Mouse (Mus musculus) gastrocnemius, postnatal 14 days (tissue): ENCODE results near the gene Psen2. TPM values are rescaled to one million over a fixed set of nuclear protein-coding genes. Genes with fewer than 3 reads are reported as not detected.

Source experiments
- DNase-seq: peaks from one replicate; pipeline ENCODE4 v3.0.0; 2021; ENCODE audit warnings: mixed read lengths
- intact Hi-C: fragments of 180-260 bp; cut with DNase I; formaldehyde crosslinking; loops from one replicate; pipeline ENCODE4 v1.15.1; 2025; ENCODE audit warnings: low total_unique reads
- total RNA-seq, 2 experiments: library from RNA; stranded (reverse); gene quantifications; 2 replicates each; pipeline ENCODE4 v1.2.3; 2021

The Psen2 gene
- total RNA-seq, 2 experiments from 2014 or later = 10.0 to 10.3 TPM

GRCm38 (mm10) chr1:180185877-180186276 is 77.4 kb downstream of the Psen2 start:
- DNase-seq = no peak
- intact Hi-C loops = no loop called here

GRCm38 (mm10) chr1:180184768-180185167 is 78.5 kb downstream of the Psen2 start:
- DNase-seq = no peak
- intact Hi-C loops = no loop called here

- intact Hi-C loops = no loop called here
- DNase-seq = no peak
These were observed 79.6 kb downstream of the Psen2 start for GRCm38 (mm10) chr1:180183525-180184159.

DNA sequence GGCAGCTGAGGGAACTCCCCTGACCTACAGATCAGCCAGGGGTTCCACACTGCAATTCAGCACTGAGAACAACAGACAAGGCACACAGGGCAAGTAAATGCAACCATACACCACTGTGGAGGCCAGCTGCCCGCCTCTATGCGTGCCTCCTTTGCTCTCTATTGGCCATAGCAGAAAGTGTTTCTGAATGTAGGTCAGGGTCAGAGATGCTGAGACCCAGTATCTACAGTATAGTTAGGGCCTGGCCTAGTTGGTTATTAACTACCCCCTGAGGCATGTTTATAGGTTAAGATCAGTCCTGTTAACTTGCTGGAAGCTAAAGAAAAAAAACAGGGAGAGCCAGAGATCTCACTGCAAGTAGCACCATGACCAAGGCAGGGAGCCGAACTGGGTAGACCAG is 80.5 kb downstream of the Psen2 start:
- intact Hi-C loops = no loop called here
- no peak for DNase-seq

GRCm38 (mm10) chr1:180181966-180182319 is 81.3 kb downstream of the Psen2 start:
- no peak for DNase-seq
- intact Hi-C loops = no loop called here

- intact Hi-C loops = no loop called here
- DNase-seq = no peak
These were observed 81.8 kb downstream of the Psen2 start for GRCm38 (mm10) chr1:180181304-180181965.

DNA sequence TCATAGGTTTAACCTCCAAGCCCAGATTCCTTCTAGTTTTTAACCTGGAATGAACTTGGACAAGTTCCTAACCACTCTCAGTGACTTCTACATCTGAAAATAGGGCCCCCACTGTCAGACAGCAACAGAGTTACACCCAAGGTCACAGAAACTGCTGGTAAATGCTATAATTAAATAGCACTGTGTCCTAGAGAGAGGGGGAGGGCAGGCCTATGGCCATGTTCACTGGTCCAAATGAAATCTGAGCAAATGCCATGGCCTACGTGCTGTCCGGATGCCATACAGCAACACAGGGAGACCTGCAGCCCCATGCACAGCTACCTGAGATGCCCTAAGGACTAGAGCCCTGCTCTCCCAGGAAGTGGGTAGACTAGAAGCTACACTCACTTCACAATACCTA is 83.4 kb downstream of the Psen2 start:
- DNase-seq = no peak
- intact Hi-C loops = no loop called here

GRCm38 (mm10) chr1:180179100-180179499 is 84.1 kb downstream of the Psen2 start:
- intact Hi-C loops = no loop called here
- no peak for DNase-seq

DNA sequence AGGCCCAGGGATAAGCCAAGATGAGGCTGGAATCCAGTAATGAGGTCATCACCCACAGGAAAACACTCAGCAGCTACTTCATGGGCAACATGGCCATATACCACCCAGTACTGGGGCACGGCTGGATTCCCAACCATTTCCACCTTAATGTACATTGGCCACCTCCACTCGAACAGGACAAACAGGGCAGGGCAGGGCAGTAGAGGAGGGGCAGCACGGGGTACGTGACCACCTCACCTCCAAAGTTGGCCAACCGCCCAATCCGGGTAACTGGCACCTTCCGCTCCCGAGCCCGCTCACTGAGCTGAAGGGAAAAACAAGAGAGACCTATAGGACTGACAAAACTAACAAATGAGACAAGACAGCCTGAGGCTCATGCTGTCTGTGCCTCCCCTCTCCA is 84.9 kb downstream of the Psen2 start:
- intact Hi-C loops = no loop called here
- DNase-seq = no peak

Other genes with a start within 250 kb of the Psen2 start
- gene Coq8a, start 63.8 kb downstream of the Psen2 start, total RNA-seq = 100 to 1,000 TPM; 498 to 743 TPM
- gene Itpkb, start 67.0 kb upstream of the Psen2 start, total RNA-seq = 10 to 100 TPM; 27.6 to 28.6 TPM
- 1 to 10 TPM; 1.2 TPM for gene Stum, start 220.1 kb upstream of the Psen2 start, total RNA-seq